Mouse (Mus musculus): ENCODE results near the gene Gm43638.
"Not testable (repeated sequence)": the region's sequence is repeated elsewhere in the genome, so short reads cannot be mapped to it uniquely, and the experiment has no call there.

Gm43638 gene

GRCm38 (mm10) chr5:87486706-87487105, at the start of gene Gm43638:
Gm43638 (minus strand) TSS chr5:87486806.
- DNase-seq (ENCODE audit: low spot score in 2 of 2): not testable (repeated sequence)

- no peak for DNase-seq (ENCODE audit: low spot score in 2 of 2)
Measured at GRCm38 (mm10) chr5:87535994-87536644, 49.5 kb upstream of the Gm43638 start.

- DNase-seq (ENCODE audit: low spot score in 2 of 2): no peak
Measured at GRCm38 (mm10) chr5:87532288-87532687, 45.7 kb upstream of the Gm43638 start.

GRCm38 (mm10) chr5:87523561-87523960, 37.0 kb upstream of the Gm43638 start:
- not testable (repeated sequence) for DNase-seq (ENCODE audit: low spot score in 2 of 2)

GRCm38 (mm10) chr5:87505776-87506458, 19.3 kb upstream of the Gm43638 start:
- no peak for DNase-seq (ENCODE audit: low spot score in 2 of 2)

- no peak for DNase-seq (ENCODE audit: low spot score in 2 of 2)
Measured at GRCm38 (mm10) chr5:87502687-87503086, 16.1 kb upstream of the Gm43638 start.

GRCm38 (mm10) chr5:87499341-87499740, 12.7 kb upstream of the Gm43638 start:
- DNase-seq (ENCODE audit: low spot score in 2 of 2): no peak

- DNase-seq (ENCODE audit: low spot score in 2 of 2): no peak
Measured at GRCm38 (mm10) chr5:87498936-87499335, 12.3 kb upstream of the Gm43638 start.

- DNase-seq (ENCODE audit: low spot score in 2 of 2): no peak
Measured at GRCm38 (mm10) chr5:87490771-87491170, 4.2 kb upstream of the Gm43638 start, which contains the start of gene Ugt2a1. Ugt2a1 (minus strand) TSS chr5:87490871.

- no peak for DNase-seq (ENCODE audit: low spot score in 2 of 2)
Measured at GRCm38 (mm10) chr5:87482160-87482559, 4.4 kb downstream of the Gm43638 start, which contains the start of gene Ugt2a2. Ugt2a2 (minus strand) TSS chr5:87482260.

GRCm38 (mm10) chr5:87458810-87459209, 27.8 kb downstream of the Gm43638 start:
- no peak for DNase-seq (ENCODE audit: low spot score in 2 of 2)

- no peak for DNase-seq (ENCODE audit: low spot score in 2 of 2)
Measured at GRCm38 (mm10) chr5:87457701-87458100, 28.9 kb downstream of the Gm43638 start.

GRCm38 (mm10) chr5:87456216-87456850, 30.3 kb downstream of the Gm43638 start:
- no peak for DNase-seq (ENCODE audit: low spot score in 2 of 2)

GRCm38 (mm10) chr5:87455519-87455918, 31.1 kb downstream of the Gm43638 start:
- no peak for DNase-seq (ENCODE audit: low spot score in 2 of 2)

GRCm38 (mm10) chr5:87452514-87452913, 34.1 kb downstream of the Gm43638 start:
- not testable (repeated sequence) for DNase-seq (ENCODE audit: low spot score in 2 of 2)

GRCm38 (mm10) chr5:87436264-87436663, 50.3 kb downstream of the Gm43638 start:
- no peak for DNase-seq (ENCODE audit: low spot score in 2 of 2)

- no peak for DNase-seq (ENCODE audit: low spot score in 2 of 2)
Measured at GRCm38 (mm10) chr5:87425676-87426075, 60.9 kb downstream of the Gm43638 start.

GRCm38 (mm10) chr5:87424041-87424440, 62.6 kb downstream of the Gm43638 start, which contains the start of gene Ugt2b38:
Ugt2b38 (minus strand) TSS chr5:87424203.
- not testable (repeated sequence) for DNase-seq (ENCODE audit: low spot score in 2 of 2)

All from natural killer cell, adult 2 months (primary cell).